Mouse (Mus musculus) bone marrow macrophage, adult 2 months (primary cell): Measurements from ENCODE around the gene Fgfr2. TPM values are rescaled to one million over a fixed set of nuclear protein-coding genes. Genes with fewer than 3 reads are reported as not detected.

Experiments
- H3K27ac ChIP-seq: 2 replicates; pipeline ENCODE4 v1.5.1; 2012; ENCODE audit warnings: low read depth, low read length; ENCODE audit not compliant: insufficient read depth
- H3K4me1 ChIP-seq: 2 replicates; pipeline ENCODE4 v1.6.1; 2012; ENCODE audit warnings: low read length; ENCODE audit not compliant: control insufficient read depth, insufficient read depth
- H3K4me3 ChIP-seq: 2 replicates; pipeline ENCODE4 v1.5.1; 2012; ENCODE audit warnings: mild to moderate bottlenecking, low read length, moderate library complexity; ENCODE audit not compliant: insufficient read depth
- CTCF ChIP-seq: IDR thresholded peaks from 2 replicates; pipeline ENCODE4 v1.5.1; 2012; ENCODE audit warnings: low read depth, mild to moderate bottlenecking, low read length, moderate library complexity
- POLR2A ChIP-seq: IDR thresholded peaks from 2 replicates; pipeline ENCODE4 v1.6.1; 2012; ENCODE audit warnings: mild to moderate bottlenecking, low read depth, low read length, borderline replicate concordance
- polyA plus RNA-seq: library from polyadenylated mRNA; stranded (reverse); fragments of >200 nt; gene quantifications from 2 replicates; pipeline ENCODE4 v1.2.4, GENCODE M21; 2012; ENCODE audit not compliant: missing spikeins, insufficient read depth, insufficient read length

Gene Fgfr2
- polyA plus RNA-seq, 1 experiment = 0.27 TPM

- Histone ChIP-seq H3K4me1 (no peaks in the 10 kb centered on the region), H3K27ac (no peak overlapping the region), H3K4me3 (no peak overlapping the region)
- TF ChIP-seq CTCF (no peak), POLR2A (no peak)
These were observed 2860.5 kb downstream of the Fgfr2 start for GRCm38 (mm10) chr7:130262528-130263232.

- Histone ChIP-seq H3K27ac (no peak overlapping the region), H3K4me1 (no peaks in the 10 kb centered on the region), H3K4me3 (no peak overlapping the region)
- no peak for TF ChIP-seq POLR2A
- no peak for TF ChIP-seq CTCF
These were observed 2861.2 kb downstream of the Fgfr2 start for GRCm38 (mm10) chr7:130261684-130262527.

- no peak for TF ChIP-seq POLR2A
- no peak for TF ChIP-seq CTCF
- H3K4me1 ChIP-seq = no peaks in the 10 kb centered on the region
- no peak overlapping the region for H3K4me3 ChIP-seq
- no peak overlapping the region for H3K27ac ChIP-seq
These were observed 2862.1 kb downstream of the Fgfr2 start for GRCm38 (mm10) chr7:130260905-130261683.

- TF ChIP-seq POLR2A = no peak
- no peak for TF ChIP-seq CTCF
- H3K4me1 ChIP-seq = no peaks in the 10 kb centered on the region
- H3K27ac ChIP-seq = no peak overlapping the region
- H3K4me3 ChIP-seq = no peak overlapping the region
These were observed 2863.1 kb downstream of the Fgfr2 start for GRCm38 (mm10) chr7:130260060-130260459.

- H3K4me1 ChIP-seq = no peaks in the 10 kb centered on the region
- no peak for TF ChIP-seq CTCF
- TF ChIP-seq POLR2A = no peak
These were observed 2864.3 kb downstream of the Fgfr2 start for GRCm38 (mm10) chr7:130258704-130259295.

GRCm38 (mm10) chr7:130257991-130258703 lies 2865.0 kb downstream of the Fgfr2 start:
- Histone ChIP-seq H3K4me1 (no peaks in the 10 kb centered on the region), H3K4me3 (no peak overlapping the region), H3K27ac (no peak overlapping the region)
- TF ChIP-seq CTCF (no peak), POLR2A (no peak)

More at GRCm38 (mm10) chr7:130258704-130259295, 2864.3 kb downstream of the Fgfr2 start:
- Histone ChIP-seq H3K27ac (no peak overlapping the region), H3K4me3 (no peak overlapping the region)

GRCm38 (mm10) chr7:130253264-130253663 lies 2869.9 kb downstream of the Fgfr2 start:
- no peak overlapping the region for H3K4me3 ChIP-seq
- TF ChIP-seq POLR2A = no peak
- TF ChIP-seq CTCF = no peak
- H3K27ac ChIP-seq = no peak overlapping the region
- H3K4me1 ChIP-seq = no peaks in the 10 kb centered on the region

- TF ChIP-seq CTCF (no peak), POLR2A (no peak)
- no peak overlapping the region for H3K27ac ChIP-seq
- no peak overlapping the region for H3K4me3 ChIP-seq
- H3K4me1 ChIP-seq = no peaks in the 10 kb centered on the region
These were observed 2871.1 kb downstream of the Fgfr2 start for GRCm38 (mm10) chr7:130251936-130252523.
